Mouse (Mus musculus) C2C12 (cell line): Measurements from ENCODE around the gene Fam229a.

Experiments
- CEBPB ChIP-seq: IDR thresholded peaks from one replicate; pipeline ENCODE4 v1.6.1; 2011; ENCODE audit warnings: low read depth, mild to moderate bottlenecking, control low read depth, moderate library complexity
- CTCF ChIP-seq: IDR thresholded peaks from one replicate; pipeline ENCODE4 v1.5.1; 2011; ENCODE audit not compliant: control insufficient read depth, insufficient read depth, insufficient read length
- FOSL1 ChIP-seq: IDR thresholded peaks from one replicate; pipeline ENCODE4 v1.8.0; 2011; ENCODE audit warnings: mild to moderate bottlenecking, low read length; ENCODE audit not compliant: poor library complexity, insufficient read depth, severe bottlenecking

- TF ChIP-seq CEBPB: no peak
- TF ChIP-seq CTCF: no peak
- TF ChIP-seq FOSL1: no peak
These were observed 19.9 kb downstream of the Fam229a start for GRCm38 (mm10) chr4:129510723-129511412.
